In the genomic region with DNA sequence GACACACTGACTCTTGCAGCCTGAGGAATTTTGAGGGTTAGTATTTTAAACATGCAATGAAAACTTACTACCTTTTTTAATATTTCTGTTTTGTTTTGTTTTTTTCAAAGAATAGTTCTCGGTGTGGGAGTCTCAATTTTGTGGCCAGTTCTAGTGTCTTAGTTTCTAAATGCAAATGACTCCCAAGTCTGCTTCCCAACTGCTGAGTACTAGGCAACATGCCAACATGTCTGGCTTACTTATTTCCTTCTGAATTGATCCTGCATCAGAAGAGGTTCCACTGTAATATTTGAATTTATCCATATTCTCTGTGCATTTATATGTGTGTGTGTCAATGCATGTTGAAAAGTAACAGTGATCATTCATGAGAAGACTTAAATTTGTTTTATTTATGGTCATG, we compare ENCODE assay signal across 22 mouse cellular contexts.
DNase-seq lines count a peak whose midpoint lies in the region; ATAC-seq and TF ChIP-seq lines count a peak whose summit lies in the region.
"Had no signal": no experiment of that assay in that cellular context is flagged by ENCODE, and none has a peak within 500 bp of the region (broad histone marks: within the 10 kb centered on the region; RNA-seq: fewer than 3 reads in every experiment).

No protein-coding gene starts in this region.

- no peak overlapping the region for H3K4me3 ChIP-seq in hindbrain, postnatal 0 days (ENCODE audit: low read length)
- H3K4me3 ChIP-seq in hindbrain, embryonic 10.5 days = no peak overlapping the region
- H3K4me3 ChIP-seq: left cerebral cortex, adult 2 months; limb, embryonic 15.5 days; lung, embryonic 15.5 days had no signal

- H3K27me3 ChIP-seq in hindbrain, postnatal 0 days (ENCODE audit: insufficient read depth, low read length) = no peaks in the 10 kb centered on the region
- H3K27me3 ChIP-seq in hindbrain, embryonic 10.5 days (ENCODE audit: insufficient read depth, poor library complexity, severe bottlenecking) = no peaks in the 10 kb centered on the region
- H3K27me3 ChIP-seq: limb, embryonic 15.5 days; lung, embryonic 15.5 days had no signal

- TF ChIP-seq CTCF in hindbrain, postnatal 0 days (IDR thresholded peaks at IDR 0.05; ENCODE audit: low read depth) = no peak
- TF ChIP-seq CTCF in brain, embryonic 14.5 days (IDR thresholded peaks at IDR 0.05; ENCODE audit: borderline replicate concordance, extremely low read depth, insufficient read depth, insufficient read length) = no peak

- no peak overlapping the region for H3K9ac ChIP-seq in hindbrain, postnatal 0 days (replicated peaks; ENCODE audit: low read length)
- H3K9ac ChIP-seq: limb, embryonic 15.5 days; liver, embryonic 14.5 days; lung, embryonic 15.5 days had no signal

- H3K4me2 ChIP-seq in hindbrain, postnatal 0 days (ENCODE audit: low read depth, low read length) = no peak overlapping the region
- H3K4me2 ChIP-seq: heart, embryonic 11.5 days; limb, embryonic 15.5 days; lung, embryonic 15.5 days had no signal

- intact Hi-C loops in left cerebral cortex, postnatal 4 days (cut with DNase I) = no loop called here

- no peaks in the 10 kb centered on the region for H3K9me3 ChIP-seq in hindbrain, postnatal 0 days (ENCODE audit: low read length)
- H3K9me3 ChIP-seq in hindbrain, embryonic 10.5 days = no peaks in the 10 kb centered on the region
- H3K9me3 ChIP-seq: limb, embryonic 15.5 days; lung, embryonic 15.5 days had no signal

- no peak overlapping the region for H3K27ac ChIP-seq in hindbrain, postnatal 0 days
- H3K27ac ChIP-seq in hindbrain, embryonic 10.5 days = no peak overlapping the region
- H3K27ac ChIP-seq: left cerebral cortex, adult 2 months; limb, embryonic 15.5 days; liver, embryonic 14.5 days; lung, embryonic 15.5 days had no signal

- ATAC-seq in cerebellum, adult (ENCODE audit: insufficient number of reproducible peaks, low FRiP score, low TSS enrichment) = no peak
- ATAC-seq in hindbrain, postnatal 0 days = no peak
- ATAC-seq: intestine, embryonic 16.5 days had no signal

- WGBS in hindbrain, postnatal 0 days = 32% methylated on average over 1 of the region's 1 CpGs
- WGBS in hindbrain, embryonic 10.5 days = 92% methylated on average over 1 of the region's 1 CpGs

- H3K4me1 ChIP-seq in hindbrain, postnatal 0 days (ENCODE audit: insufficient read depth, low read length) = no peaks in the 10 kb centered on the region
- H3K4me1 ChIP-seq in hindbrain, embryonic 10.5 days (replicated peaks) = no peaks in the 10 kb centered on the region
- H3K4me1 ChIP-seq: limb, embryonic 15.5 days; lung, embryonic 15.5 days had no signal

- no peaks in the 10 kb centered on the region for H3K36me3 ChIP-seq in hindbrain, postnatal 0 days (ENCODE audit: insufficient read depth, low read length)
- peaks cover 8% of the 10 kb centered on the region; the same call in 1 of the 2 replicates for H3K36me3 ChIP-seq in hindbrain, embryonic 10.5 days
- H3K36me3 ChIP-seq: limb, embryonic 15.5 days had no signal

- TF ChIP-seq POLR2A in brain, embryonic 14.5 days (IDR thresholded peaks at IDR 0.05; ENCODE audit: borderline replicate concordance, extremely low read depth, insufficient read depth, insufficient read length, poor library complexity, severe bottlenecking) = no peak

- peak; percentile 21 to 63 for DNase-seq in cerebellum, postnatal 14 days
- DNase-seq in hindbrain, postnatal 0 days (ENCODE audit: low spot score) = peak; percentile 59
- no peak for DNase-seq in hindbrain, embryonic 10.5 days (ENCODE audit: low spot score)
- peak; percentile 53 for DNase-seq in left cerebral cortex, postnatal 4 days
- no peak for DNase-seq in left cerebral cortex, adult 11 months (ENCODE audit: low spot score)
- DNase-seq in brain, embryonic 14.5 days (ENCODE audit: low read depth) = peak; percentile 74
- no peak for DNase-seq in spleen, postnatal 4 days (ENCODE audit: low spot score in 2 of 2)
- DNase-seq: adrenal gland, adult 2 months; cerebellum, postnatal 36 days; gastrocnemius, postnatal 14 days; heart, adult 11 months; kidney, postnatal 10 days; lung, postnatal 4 days; thymus, adult 2 months; thymus, postnatal 4 days had no signal

Comparison
In these comparisons a context has a peak if more than half of its experiments do, and no peak if none do; other contexts are left out.
1. DNase-seq: peak in cerebellum, postnatal 14 days (2 of 2), hindbrain, postnatal 0 days (single experiment), left cerebral cortex, postnatal 4 days (single experiment) and brain, embryonic 14.5 days (single experiment); none in hindbrain, embryonic 10.5 days (single experiment), left cerebral cortex, adult 11 months (single experiment) and spleen, postnatal 4 days (0 of 2).